Mouse (Mus musculus) neural tube, embryonic 12.5 days (tissue): ENCODE data around the gene Adgrg5. TPM values are rescaled to one million over a fixed set of nuclear protein-coding genes. Genes with fewer than 3 reads are reported as not detected.
A peak's percentile ranks its signal among the peaks of the same experiment; 100 is the strongest.

Source experiments
- ATAC-seq: fragments of 200-750 bp; cut with Nextera tagmentation; 2 replicates; pipeline ENCODE4 v1.8.0; 2017; ENCODE audit warnings: low read depth, mild to moderate bottlenecking, moderate TSS enrichment, moderate library complexity; ENCODE audit not compliant: low FRiP score
- H3K27ac ChIP-seq: fragments of 300-500 bp; sonication (generic); 2 replicates; pipeline ENCODE4 v1.5.1; 2016
- H3K27me3 ChIP-seq: fragments of 300-500 bp; sonication (generic); replicated peaks from 2 replicates; pipeline ENCODE4 v1.6.1; 2016; ENCODE audit warnings: mild to moderate bottlenecking
- H3K36me3 ChIP-seq: fragments of 300-500 bp; sonication (generic); 2 replicates; pipeline ENCODE4 v1.6.1; 2016; ENCODE audit warnings: mild to moderate bottlenecking
- H3K4me1 ChIP-seq: fragments of 300-500 bp; sonication (generic); 2 replicates; pipeline ENCODE4 v1.6.1; 2016
- H3K4me2 ChIP-seq: fragments of 300-500 bp; sonication (generic); replicated peaks from 2 replicates; pipeline ENCODE4 v1.6.1; 2016; ENCODE audit warnings: mild to moderate bottlenecking
- H3K4me3 ChIP-seq: fragments of 300-500 bp; sonication (generic); 2 replicates; pipeline ENCODE4 v1.5.1; 2016
- H3K9ac ChIP-seq: fragments of 300-500 bp; sonication (generic); 2 replicates; pipeline ENCODE4 v1.6.1; 2016; ENCODE audit warnings: mild to moderate bottlenecking
- H3K9me3 ChIP-seq: fragments of 300-500 bp; sonication (generic); 2 replicates; pipeline ENCODE4 v1.6.1; 2016; ENCODE audit warnings: mild to moderate bottlenecking
- WGBS: fragments of 180-500 bp; shearing (Covaris S2); methylation state at CpG from one replicate; pipeline ENCODE4 v1.1.7; 2016; 5-methylcytosine and 5-hydroxymethylcytosine counted together
- polyA plus RNA-seq: library from polyadenylated mRNA; unstranded; fragments of >200 nt; fragmentation: Nextera tagmentation; extraction: Ambion mirVana; gene quantifications from 2 replicates; pipeline ENCODE4 v1.2.1, GENCODE M21; 2016

Adgrg5 gene
- polyA plus RNA-seq, 1 experiment from 2014 or later, result 0.16 TPM

- no peak overlapping the region for H3K4me3 ChIP-seq
- ATAC-seq, result peak; percentile 1; the same call in 1 of the 2 replicates
- no peaks in the 10 kb centered on the region for H3K9me3 ChIP-seq
- H3K9ac ChIP-seq, result no peak overlapping the region
- WGBS, result 17% methylated on average over 17 of the region's 17 CpGs
- no peak overlapping the region for H3K27ac ChIP-seq
- peak overlapping the region; percentile 44 for H3K4me2 ChIP-seq
- H3K4me1 ChIP-seq, result peaks cover 31% of the 10 kb centered on the region
- no peaks in the 10 kb centered on the region for H3K36me3 ChIP-seq
- peaks cover 5% of the 10 kb centered on the region; the same call in 1 of the 2 replicates for H3K27me3 ChIP-seq
Measured at GRCm38 (mm10) chr8:94976651-94977417, 53.3 kb downstream of the Adgrg5 start.

- ATAC-seq, result peak; percentile 83
- H3K4me3 ChIP-seq, result no peak overlapping the region
- 25% methylated on average over 9 of the region's 9 CpGs for WGBS
- H3K27me3 ChIP-seq, result peaks cover 5% of the 10 kb centered on the region; the same call in 1 of the 2 replicates
- H3K9ac ChIP-seq, result no peak overlapping the region
- no peaks in the 10 kb centered on the region for H3K9me3 ChIP-seq
- H3K36me3 ChIP-seq, result no peaks in the 10 kb centered on the region
- H3K4me2 ChIP-seq, result peak overlapping the region; percentile 44
- peaks cover 42% of the 10 kb centered on the region for H3K4me1 ChIP-seq
- H3K27ac ChIP-seq, result no peak overlapping the region
Measured at GRCm38 (mm10) chr8:94978131-94978530, 54.6 kb downstream of the Adgrg5 start.

GRCm38 (mm10) chr8:94978593-94979319 is 55.3 kb downstream of the Adgrg5 start:
- ATAC-seq, result 0 out of 2 replicates have a peak, but pooled peaks have one; percentile 2
- Histone ChIP-seq H3K36me3 (no peaks in the 10 kb centered on the region), H3K4me3 (no peak overlapping the region), H3K9me3 (no peaks in the 10 kb centered on the region), H3K27me3 (peaks cover 5% of the 10 kb centered on the region; the same call in 1 of the 2 replicates), H3K9ac (no peak overlapping the region), H3K4me2 (peak overlapping the region; percentile 44; the same call in 1 of the 2 replicates), H3K4me1 (peaks cover 48% of the 10 kb centered on the region), H3K27ac (no peak overlapping the region)
- WGBS, result 73% methylated on average over 13 of the region's 13 CpGs

- Histone ChIP-seq H3K4me2 (no peak overlapping the region), H3K36me3 (no peaks in the 10 kb centered on the region), H3K27me3 (peaks cover 5% of the 10 kb centered on the region; the same call in 1 of the 2 replicates), H3K4me3 (no peak overlapping the region), H3K27ac (no peak overlapping the region), H3K4me1 (peaks cover 62% of the 10 kb centered on the region), H3K9ac (no peak overlapping the region), H3K9me3 (no peaks in the 10 kb centered on the region)
- no peak for ATAC-seq
- 91% methylated on average over 5 of the region's 5 CpGs for WGBS
Measured at GRCm38 (mm10) chr8:94980176-94980575, 56.7 kb downstream of the Adgrg5 start.

- Histone ChIP-seq H3K27ac (no peak overlapping the region), H3K4me3 (no peak overlapping the region), H3K9me3 (no peaks in the 10 kb centered on the region), H3K4me1 (peaks cover 66% of the 10 kb centered on the region), H3K36me3 (no peaks in the 10 kb centered on the region), H3K9ac (no peak overlapping the region), H3K4me2 (no peak overlapping the region), H3K27me3 (peaks cover 5% of the 10 kb centered on the region; the same call in 1 of the 2 replicates)
- WGBS, result 56% methylated on average over 8 of the region's 8 CpGs
- ATAC-seq, result no peak
Measured at GRCm38 (mm10) chr8:94980976-94981375, 57.5 kb downstream of the Adgrg5 start.

- Histone ChIP-seq H3K9me3 (no peaks in the 10 kb centered on the region), H3K36me3 (no peaks in the 10 kb centered on the region), H3K27ac (no peak overlapping the region), H3K4me3 (no peak overlapping the region), H3K9ac (no peak overlapping the region), H3K4me1 (peaks cover 68% of the 10 kb centered on the region), H3K4me2 (no peak overlapping the region), H3K27me3 (0 out of 2 replicates have a peak, but pooled peaks cover 5% of the 10 kb centered on the region)
- no peak for ATAC-seq
- 56% methylated on average over 7 of the region's 7 CpGs for WGBS
Measured at GRCm38 (mm10) chr8:94981848-94982247, 58.4 kb downstream of the Adgrg5 start.

GRCm38 (mm10) chr8:94983146-94983545 is 59.7 kb downstream of the Adgrg5 start:
- Histone ChIP-seq H3K4me1 (peaks cover 59% of the 10 kb centered on the region), H3K9ac (no peak overlapping the region), H3K4me2 (peak overlapping the region; percentile 47), H3K9me3 (no peaks in the 10 kb centered on the region), H3K27me3 (0 out of 2 replicates have a peak, but pooled peaks cover 2% of the 10 kb centered on the region), H3K4me3 (no peak overlapping the region), H3K27ac (no peak overlapping the region), H3K36me3 (no peaks in the 10 kb centered on the region)
- 8% methylated on average over 5 of the region's 5 CpGs for WGBS
- ATAC-seq, result no peak

- Histone ChIP-seq H3K27ac (no peak overlapping the region), H3K4me3 (peak overlapping the region; percentile 18; the same call in 1 of the 2 replicates), H3K9ac (peak overlapping the region; percentile 4; the same call in 1 of the 2 replicates), H3K4me1 (peaks cover 55% of the 10 kb centered on the region), H3K36me3 (no peaks in the 10 kb centered on the region), H3K4me2 (peak overlapping the region; percentile 47), H3K9me3 (no peaks in the 10 kb centered on the region), H3K27me3 (no peaks in the 10 kb centered on the region)
- WGBS, result 4% methylated on average over 10 of the region's 10 CpGs
- peak; percentile 69 for ATAC-seq
Measured at GRCm38 (mm10) chr8:94983881-94984516, 60.5 kb downstream of the Adgrg5 start.

GRCm38 (mm10) chr8:94985023-94985422 is 61.5 kb downstream of the Adgrg5 start:
- no peaks in the 10 kb centered on the region for H3K27me3 ChIP-seq
- peaks cover 55% of the 10 kb centered on the region for H3K4me1 ChIP-seq
- H3K4me2 ChIP-seq, result peak overlapping the region; percentile 47
- no peak for ATAC-seq
- H3K36me3 ChIP-seq, result no peaks in the 10 kb centered on the region
- no peak overlapping the region for H3K9ac ChIP-seq
- H3K4me3 ChIP-seq, result peak overlapping the region; percentile 18
- 88% methylated on average over 6 of the region's 6 CpGs for WGBS
- no peaks in the 10 kb centered on the region for H3K9me3 ChIP-seq
- H3K27ac ChIP-seq, result no peak overlapping the region

- Histone ChIP-seq H3K27ac (peak overlapping the region; percentile 15; the same call in 1 of the 2 replicates), H3K9ac (no peak overlapping the region), H3K4me2 (peak overlapping the region; percentile 47)
Measured at GRCm38 (mm10) chr8:94986676-94987075, 63.2 kb downstream of the Adgrg5 start.

GRCm38 (mm10) chr8:94987553-94987952 is 64.1 kb downstream of the Adgrg5 start:
- no peak overlapping the region for H3K9ac ChIP-seq
- H3K36me3 ChIP-seq, result no peaks in the 10 kb centered on the region
- ATAC-seq, result no peak
- peak overlapping the region; percentile 47; the same call in 1 of the 2 replicates for H3K4me2 ChIP-seq
- peaks cover 65% of the 10 kb centered on the region for H3K4me1 ChIP-seq
- no peaks in the 10 kb centered on the region for H3K9me3 ChIP-seq
- no peak overlapping the region for H3K27ac ChIP-seq
- WGBS, result 94% methylated on average over 7 of the region's 7 CpGs
- H3K4me3 ChIP-seq, result no peak overlapping the region
- no peaks in the 10 kb centered on the region for H3K27me3 ChIP-seq

More at GRCm38 (mm10) chr8:94986676-94987075, 63.2 kb downstream of the Adgrg5 start:
- Histone ChIP-seq H3K9me3 (no peaks in the 10 kb centered on the region), H3K27me3 (no peaks in the 10 kb centered on the region), H3K4me3 (0 out of 2 replicates have a peak overlapping the region, but pooled peaks have one; percentile 1), H3K4me1 (peaks cover 64% of the 10 kb centered on the region), H3K36me3 (no peaks in the 10 kb centered on the region)
- WGBS, result 38% methylated on average over 5 of the region's 5 CpGs
- ATAC-seq, result peak; percentile 16; the same call in 1 of the 2 replicates
